Mouse (Mus musculus): ENCODE data around the gene Nudt3.

- TF ChIP-seq MAZ (IDR thresholded peaks at IDR 0.05; ENCODE audit: low read depth, low read length) (no peak), CTCF (conservative IDR thresholded peaks at IDR 0.05 in 1 of 2, IDR thresholded peaks at IDR 0.05 in 1 of 2; ENCODE audit: low read depth in 2 of 2, low read length in 2 of 2) (no peak), JUND (conservative IDR thresholded peaks at IDR 0.05; ENCODE audit: low read depth, low read length) (no peak), USF1 (IDR thresholded peaks at IDR 0.05; ENCODE audit: low read depth, low read length) (no peak), POLR2A (IDR thresholded peaks at IDR 0.05; ENCODE audit: low read depth, low read length) (no peak), EP300 (IDR thresholded peaks at IDR 0.05; ENCODE audit: low read length) (no peak), GABPA (IDR thresholded peaks at IDR 0.05; ENCODE audit: insufficient replicate concordance, low read depth, low read length) (no peak), E2F4 (IDR thresholded peaks at IDR 0.05; ENCODE audit: insufficient replicate concordance, low read depth, low read length) (no peak), ZC3H11A (IDR thresholded peaks at IDR 0.05; ENCODE audit: low read depth, low read length) (no peak), KAT2A (IDR thresholded peaks at IDR 0.05; ENCODE audit: insufficient replicate concordance, low read length) (no peak), NRF1 (IDR thresholded peaks at IDR 0.05; ENCODE audit: low read depth, low read length) (no peak)
These were observed 48.7 kb downstream of the Nudt3 start for GRCm38 (mm10) chr17:27574470-27575115.
